Mouse (Mus musculus): ENCODE data around the gene Slc16a9.

The Slc16a9 gene

DNA sequence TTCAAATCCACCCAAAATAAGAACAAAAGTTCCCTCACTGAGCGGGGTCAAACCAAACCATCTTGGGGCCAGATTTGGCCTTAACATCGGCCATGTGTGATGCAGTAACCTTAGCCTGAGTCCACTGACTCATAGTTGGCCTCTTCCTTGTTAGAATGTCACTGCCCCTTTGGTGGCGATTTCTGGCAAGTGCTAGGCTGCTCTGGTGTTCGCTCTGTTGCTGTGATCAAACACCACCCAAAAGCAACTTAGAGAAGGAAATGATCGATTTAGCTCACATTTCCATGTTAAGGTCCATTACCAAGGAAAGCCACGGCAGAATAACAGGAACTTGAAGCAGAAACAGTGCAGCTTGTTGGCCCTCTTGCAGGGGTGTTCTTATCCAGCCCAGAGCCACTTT is 5.9 kb downstream of the Slc16a9 start:
- no peak for DNase-seq (ENCODE audit: low spot score)

DNA sequence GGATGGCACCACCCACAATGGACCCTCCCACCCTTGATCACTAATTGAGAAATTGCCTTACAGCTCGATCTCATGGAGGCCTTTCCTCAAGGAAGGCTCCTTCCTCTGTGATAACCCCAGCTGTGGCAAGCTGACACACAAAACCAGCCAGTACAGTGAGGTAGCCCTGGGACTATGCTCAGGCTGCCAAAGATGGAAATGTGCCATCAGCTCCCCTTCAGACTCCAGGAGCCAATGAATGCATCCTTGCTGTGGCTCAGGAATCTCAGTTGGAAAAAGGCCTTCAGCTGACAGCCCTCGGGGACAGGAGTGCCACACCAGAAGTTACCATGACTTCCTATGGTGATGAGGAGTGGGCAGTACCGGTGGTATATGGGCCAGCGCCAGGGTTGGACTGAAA is 9.8 kb downstream of the Slc16a9 start:
- no peak for DNase-seq (ENCODE audit: low spot score)

DNA sequence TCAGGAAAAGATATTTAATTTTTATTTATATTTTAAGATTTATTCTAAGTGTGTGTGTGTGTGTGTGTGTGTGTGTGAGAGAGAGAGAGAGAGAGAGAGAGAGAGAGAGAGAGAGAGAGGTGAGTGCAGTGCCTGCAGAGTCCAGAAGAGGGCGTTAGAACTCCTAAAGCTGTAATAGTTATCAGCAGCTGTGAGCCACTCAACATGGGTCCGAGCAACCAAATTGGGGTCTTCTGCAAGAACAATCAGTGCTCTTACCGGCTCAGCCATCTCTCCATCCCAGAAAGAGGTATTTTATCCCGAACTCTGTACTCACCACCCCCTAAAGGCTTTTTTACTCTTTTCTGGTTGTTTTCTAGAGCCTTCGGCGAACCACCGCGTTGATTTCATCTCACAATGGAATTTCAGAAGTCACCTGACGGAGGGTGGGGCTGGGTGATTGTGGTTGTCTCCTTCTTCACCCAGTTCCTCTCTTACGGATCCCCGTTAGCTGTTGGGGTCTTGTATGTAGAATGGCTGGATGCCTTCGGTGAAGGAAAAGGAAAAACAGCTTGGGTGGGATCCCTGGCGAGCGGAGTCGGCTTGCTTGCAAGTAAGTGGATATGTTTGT is 10.8 kb downstream of the Slc16a9 start:
- no peak for DNase-seq (ENCODE audit: low spot score)

DNA sequence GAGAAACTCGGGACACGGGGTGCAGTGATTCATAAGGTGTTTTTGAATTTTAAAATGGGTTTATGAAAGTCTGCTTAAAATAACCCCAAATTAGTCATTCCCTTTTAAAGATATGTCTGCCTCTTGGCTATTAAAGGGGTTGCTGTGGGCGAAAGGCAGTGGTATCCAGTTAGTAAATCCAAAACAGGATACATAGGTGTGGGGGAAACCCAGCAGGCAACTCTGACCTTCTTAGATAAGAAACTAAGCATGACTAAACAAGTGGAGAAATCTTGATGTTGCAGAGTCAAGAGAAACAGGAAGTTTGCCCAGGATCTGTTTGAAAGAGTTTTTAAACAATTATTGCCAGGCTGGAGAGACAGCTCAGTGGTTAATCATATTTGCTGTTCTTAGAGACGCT is 12.1 kb downstream of the Slc16a9 start:
- DNase-seq (ENCODE audit: low spot score), result no peak

DNA sequence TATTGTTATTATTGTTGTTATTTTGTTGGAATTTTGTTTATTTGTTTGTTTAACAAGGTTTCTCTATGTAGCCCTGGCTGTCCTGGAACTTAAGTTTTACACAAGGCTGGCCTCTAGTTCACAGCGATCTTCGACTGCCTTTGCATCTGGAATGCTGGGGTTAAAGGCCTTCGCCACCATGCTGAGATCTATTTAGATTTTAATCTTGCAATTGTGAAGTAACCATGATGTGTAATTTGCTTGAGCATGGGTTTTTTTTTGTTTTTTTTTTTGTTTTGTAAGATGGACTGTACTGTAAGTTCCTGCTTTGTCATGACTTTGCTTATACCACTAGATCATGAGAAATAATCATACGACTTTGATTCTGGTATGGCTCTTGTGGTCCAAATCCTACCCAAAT is 16.0 kb downstream of the Slc16a9 start:
- no peak for DNase-seq (ENCODE audit: low spot score)

DNA sequence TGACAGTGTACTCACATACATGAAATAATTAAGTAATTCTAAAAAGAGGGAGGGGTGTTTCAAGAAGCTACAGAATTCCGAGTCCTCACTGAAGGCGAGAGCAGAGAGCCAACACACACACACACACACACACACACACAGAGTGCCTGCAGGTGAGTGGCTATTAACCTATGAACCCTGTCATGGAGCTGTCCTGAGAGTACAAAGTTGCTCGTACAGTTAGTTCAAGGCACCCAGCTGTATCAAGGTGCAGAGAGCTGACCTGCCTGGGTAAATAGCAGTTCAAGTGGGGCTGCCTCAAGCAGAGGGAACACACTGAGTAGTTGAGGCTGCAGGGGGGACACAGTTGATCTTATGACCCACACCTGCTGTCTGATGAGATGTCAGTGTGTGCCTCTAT is 17.2 kb downstream of the Slc16a9 start:
- no peak for DNase-seq (ENCODE audit: low spot score)

DNA sequence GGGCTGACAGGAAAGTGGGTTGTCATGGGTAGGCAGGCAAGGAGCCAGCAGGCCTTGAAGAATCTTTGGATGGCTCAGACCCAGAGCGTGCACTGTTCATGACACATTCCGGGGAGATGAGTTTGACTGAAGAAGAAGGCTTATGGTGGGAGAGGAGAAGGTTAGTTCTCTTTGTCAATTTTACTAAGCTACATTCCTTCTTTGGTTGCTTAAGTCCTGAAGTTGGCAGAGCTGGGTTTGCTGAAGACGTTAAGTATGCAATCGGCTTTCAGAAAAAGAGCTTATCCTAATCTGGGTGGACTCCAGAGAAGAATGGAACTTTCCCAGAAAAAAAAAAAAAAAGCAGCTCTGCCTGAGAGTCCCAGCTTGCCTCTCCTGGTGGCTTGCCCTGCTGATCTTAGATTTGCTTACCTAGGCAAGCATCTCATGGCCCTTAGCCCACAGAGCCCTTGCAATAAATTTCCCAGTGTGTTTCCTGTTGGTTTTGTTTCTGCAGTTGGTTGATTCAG is 18.8 kb downstream of the Slc16a9 start:
- DNase-seq (ENCODE audit: low spot score), result no peak

DNA sequence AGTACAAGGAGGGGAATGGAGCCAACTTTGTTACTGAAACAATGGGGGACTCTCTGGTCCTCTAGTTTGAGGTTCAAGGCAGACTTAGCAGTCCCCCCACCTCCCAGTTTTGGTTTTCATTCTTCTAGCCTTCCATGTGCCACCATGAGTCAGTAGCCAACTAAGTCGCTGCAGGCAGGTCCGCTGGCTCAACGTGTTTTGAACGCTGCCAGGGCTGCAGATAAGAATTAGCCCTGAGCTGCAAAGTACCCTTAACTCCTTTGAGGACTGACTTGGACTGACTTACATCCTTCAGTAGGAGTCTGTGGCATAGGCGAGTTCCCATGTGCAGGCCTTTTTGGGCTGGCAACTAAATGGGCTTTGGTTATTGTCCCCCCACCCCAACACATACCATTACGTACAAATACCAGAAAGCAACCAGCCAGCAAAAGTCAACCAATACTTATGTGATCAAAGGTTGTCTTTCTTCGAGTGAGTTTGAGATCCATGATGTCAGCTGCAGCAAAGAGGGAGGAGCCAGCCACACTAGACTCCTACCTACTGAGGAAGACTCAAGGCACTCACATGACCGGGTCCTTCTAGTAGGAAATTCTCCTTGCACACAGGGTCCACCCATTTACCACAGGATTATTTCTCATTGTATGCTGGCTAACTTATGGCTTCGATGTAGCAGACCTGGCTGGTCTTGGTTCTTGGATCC is 19.6 kb downstream of the Slc16a9 start:
- DNase-seq (ENCODE audit: low spot score), result no peak

DNA sequence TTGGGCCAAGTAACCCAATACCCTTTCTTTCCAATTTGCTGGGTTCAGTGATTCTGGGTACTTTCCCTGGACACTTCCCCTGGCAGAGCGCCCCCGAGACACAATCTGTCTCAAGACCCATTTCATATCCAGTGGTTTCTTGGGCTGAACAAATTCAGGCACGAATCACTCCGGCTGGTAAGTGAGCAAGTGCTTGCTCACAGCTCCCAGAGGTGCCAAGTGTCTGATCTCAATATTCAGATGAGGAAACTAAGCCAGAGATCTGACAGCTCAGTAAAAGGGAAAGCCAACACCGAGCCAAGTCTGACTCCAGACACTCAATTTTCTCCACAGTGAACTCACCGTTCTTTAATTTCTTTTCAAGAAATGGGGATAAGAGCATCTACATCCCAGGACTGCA is 21.6 kb downstream of the Slc16a9 start:
- DNase-seq (ENCODE audit: low spot score), result no peak

DNA sequence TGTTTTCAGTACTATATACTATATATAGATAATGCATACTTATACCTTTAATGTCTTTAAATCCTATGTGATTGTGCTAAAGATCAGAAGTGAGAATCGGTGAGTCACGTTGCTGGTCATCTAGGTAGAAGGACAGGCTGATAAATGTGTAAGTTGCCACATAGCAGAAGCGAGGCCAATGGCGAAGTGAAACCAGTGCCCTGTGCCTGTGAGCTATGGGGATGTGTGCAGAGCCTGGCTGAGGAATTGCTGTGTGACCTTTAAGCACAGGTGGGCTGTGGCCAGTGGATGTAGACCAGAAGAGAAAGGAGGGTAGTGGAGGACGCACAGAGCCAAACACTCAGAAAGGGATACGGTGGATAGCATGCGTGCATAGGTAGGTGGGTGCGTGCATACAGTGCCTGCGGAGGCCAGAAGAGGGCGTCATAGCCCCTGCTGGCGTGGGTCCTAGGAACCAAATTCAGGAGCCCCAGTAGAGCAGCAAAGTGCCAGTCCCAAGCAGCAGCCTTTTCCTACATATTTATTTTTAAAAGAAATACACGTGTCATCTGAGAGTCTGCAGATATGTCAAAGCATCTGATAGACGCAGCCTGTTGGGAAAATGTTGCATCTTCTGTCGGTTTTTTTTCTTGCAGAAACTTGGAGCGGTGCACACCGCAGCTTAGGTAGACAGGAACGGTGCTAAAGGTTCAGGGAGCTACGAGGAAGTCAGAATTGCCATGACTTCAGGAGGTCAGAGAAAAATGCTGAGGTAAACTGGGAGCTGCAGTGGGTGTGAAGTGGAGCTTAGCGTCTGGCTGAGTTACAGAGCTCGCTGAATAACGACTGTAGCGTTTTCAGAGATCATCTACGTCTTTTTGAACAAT is 23.9 kb downstream of the Slc16a9 start:
- DNase-seq (ENCODE audit: low spot score), result no peak

DNA sequence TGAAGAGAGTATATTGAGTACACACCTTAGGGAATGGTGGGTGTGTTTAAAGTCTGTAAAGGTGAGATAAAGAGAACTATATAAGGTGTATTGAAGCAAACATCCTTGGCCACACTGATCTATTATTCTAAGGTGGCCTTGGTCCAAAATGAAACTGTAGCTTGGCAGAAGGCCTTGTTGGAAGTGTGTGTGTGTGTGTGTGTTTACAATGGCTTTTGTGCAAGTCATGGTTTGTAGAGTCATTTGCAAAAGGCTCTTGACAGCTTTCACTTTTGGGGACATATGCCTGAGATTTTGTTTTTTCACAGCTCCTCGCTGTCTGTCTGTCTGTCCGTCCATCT is 24.5 kb downstream of the Slc16a9 start:
- DNase-seq (ENCODE audit: low spot score), result no peak

DNA sequence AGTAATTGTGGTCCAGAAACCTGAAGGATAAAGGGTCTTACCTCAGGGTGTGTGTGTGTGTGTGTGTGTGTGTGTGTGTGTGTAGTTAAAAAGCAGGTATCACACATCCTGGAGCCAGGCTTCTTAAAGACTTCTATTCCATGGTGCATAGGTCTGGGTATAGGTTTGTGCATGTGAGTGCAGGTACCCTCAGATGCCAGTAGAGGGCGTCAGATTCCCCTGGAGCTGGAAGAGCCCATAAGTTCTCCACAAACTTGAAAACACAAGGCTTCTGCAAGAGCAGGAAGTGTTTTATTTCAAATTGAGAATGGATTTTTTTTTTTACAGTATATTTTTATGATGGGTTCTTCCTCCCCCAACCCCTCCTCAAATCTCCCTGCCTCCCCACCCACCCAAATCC is 31.8 kb downstream of the Slc16a9 start:
- no peak for DNase-seq (ENCODE audit: low spot score)

DNA sequence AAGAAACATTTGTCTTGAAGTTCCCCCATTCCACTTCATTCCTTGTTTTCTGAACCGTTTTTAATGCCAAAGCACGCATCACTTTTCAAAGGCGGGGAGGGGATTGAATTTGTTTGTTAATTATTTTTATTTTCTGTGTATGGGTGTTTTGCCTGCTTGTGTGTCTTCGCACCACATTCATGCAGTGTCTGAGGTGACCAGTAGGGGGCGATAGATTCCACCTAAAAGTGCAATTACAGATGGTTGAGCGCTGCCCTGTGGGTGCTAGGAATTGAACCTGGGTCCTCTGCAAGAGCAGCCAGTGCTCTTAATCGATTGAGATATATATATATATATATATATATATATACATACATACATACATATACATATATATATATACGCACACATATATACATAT is 34.4 kb downstream of the Slc16a9 start:
- DNase-seq (ENCODE audit: low spot score), result no peak

DNA sequence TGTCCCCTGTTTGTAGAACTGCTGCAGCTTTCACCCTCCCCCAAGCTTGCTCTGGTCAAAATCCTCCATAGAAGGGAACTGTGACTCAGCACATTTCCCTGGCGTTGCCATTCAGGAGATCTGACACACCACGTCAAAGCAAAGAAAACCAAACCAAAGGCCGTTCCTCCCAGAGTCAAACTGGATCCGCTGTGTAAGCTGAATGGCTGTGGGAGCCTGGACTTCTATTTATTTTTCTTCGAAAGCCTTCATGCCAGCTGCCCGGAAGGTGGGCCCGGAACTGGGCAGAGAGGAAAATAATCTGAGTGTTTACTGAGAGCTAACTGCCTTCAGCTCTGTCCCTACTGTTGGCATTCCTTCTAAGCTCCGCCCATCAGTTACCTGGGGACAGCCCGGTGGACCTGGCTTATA is 42.9 kb downstream of the Slc16a9 start:
- DNase-seq (ENCODE audit: low spot score), result peak; percentile 24

DNA sequence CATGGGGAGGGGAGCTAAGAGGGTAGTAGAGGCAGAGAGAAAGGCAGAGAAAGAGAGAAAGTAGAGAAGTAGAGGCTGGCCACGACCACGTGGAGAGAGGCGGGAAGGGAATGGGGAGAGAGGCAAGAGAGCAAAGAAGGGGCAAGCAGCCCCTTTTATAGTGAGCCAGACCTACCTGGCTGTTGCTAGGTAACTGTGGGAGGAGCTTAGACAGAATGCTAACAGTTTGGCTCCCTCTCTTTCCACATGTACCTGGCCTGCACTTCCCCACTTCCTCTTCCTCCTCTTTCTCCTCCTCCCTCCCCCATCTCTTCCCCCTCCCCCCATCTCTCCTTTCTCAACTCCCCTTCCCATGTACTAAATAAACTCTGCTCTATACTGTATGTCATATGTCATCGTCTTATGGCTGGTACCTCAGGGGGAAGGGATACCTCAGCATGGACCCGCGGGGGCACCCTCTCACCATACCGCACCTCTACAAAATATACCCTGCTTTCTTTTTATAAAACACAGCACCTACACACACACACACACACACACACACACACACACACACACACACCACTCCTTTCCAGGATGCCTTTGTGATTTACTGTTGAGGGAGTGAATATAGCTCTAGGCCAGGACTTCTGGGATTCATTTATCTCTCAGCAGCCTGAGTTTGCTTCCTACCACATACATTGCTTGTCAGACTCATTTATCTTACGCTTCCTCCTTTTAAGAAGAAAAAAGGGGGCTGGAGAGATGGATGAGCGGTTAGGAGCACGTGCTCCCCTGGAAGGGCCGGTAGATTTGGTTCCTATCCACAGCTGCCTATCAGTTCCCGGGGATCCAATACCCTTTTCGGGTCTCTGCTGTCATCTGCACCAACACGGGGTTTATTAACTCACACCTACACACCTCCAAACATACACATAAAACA is 43.8 kb downstream of the Slc16a9 start:
- DNase-seq (ENCODE audit: low spot score), result no peak

DNA sequence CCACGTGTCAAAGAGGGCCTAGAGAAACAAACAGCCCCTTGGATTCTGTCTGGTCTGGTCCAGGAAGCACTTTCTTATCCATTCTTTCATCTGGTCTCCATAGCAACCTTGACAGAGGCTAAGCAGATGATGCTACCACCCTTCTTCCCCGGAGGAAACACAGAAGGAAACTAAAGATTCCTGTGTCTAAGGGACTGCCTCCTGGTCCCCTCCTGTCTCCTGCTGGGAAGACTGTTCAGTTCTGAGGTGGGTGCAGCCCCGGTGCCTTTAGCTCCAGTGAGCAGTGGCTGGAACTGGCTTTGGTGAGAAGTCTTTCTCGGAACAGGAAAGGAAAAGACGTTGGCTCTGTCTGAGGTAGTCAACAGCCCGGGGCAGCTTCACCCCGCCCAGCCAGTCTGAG is 47.1 kb downstream of the Slc16a9 start:
- DNase-seq (ENCODE audit: low spot score), result no peak

DNA sequence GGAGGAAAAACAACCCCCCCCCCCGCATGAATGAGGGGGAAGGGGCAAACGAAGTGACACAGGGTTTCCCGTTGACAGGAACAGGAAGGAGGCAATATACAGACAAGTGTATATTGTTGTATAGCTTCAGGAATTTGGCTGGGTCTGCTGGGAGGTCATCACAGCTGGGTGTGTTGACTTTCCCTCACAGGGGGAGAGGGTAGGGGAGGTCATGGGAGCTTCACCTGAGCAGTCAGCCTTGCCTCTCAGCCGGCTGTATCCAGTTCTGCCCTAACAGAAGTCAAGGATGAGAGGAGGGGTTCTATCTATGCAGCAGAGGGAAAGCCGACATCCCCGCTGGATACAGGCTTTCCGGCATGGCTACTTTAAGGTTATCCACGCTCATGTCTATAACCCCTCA is 49.2 kb downstream of the Slc16a9 start:
- no peak for DNase-seq (ENCODE audit: low spot score)

DNA sequence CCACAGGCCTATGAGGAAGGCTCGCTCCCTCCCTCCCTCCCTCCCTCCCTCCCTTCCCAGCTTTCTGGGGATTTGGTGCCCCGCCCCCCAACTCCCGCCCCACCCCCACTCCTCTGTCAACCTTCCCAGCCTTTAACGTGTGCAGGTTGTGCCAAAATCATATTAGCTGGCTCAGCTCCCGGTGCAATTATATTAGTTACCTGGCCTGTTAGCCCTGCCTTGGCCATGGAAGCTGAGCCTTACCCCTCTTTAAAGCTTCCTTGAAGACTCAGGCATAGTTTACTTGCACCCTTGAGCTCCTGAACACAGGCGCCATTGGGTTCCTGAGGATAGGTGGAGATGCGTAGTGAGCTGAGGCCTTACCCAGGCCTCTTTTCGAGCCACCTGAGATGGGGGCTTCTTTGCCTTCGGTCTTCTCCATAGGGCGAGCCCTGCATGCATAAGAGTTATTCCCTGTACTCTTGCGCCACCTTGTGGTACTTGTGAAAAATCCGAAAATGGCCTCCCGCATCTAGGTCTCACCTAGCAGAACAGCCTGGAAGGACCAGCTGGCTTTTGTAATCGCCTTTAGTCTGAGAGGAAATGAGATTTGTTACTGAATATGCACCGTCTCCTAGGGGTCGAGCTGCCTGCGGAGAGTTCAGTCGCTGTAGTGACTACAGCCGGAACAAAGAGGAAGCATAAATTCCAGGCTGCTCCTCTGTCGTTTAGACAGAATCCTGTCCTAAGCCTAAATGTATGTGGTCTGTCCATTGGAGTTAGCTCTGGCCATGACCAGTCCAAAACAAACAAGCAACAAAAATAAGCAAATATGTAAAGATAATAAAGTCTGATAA is 51.8 kb downstream of the Slc16a9 start:
- DNase-seq (ENCODE audit: low spot score), result peak; percentile 65

DNA sequence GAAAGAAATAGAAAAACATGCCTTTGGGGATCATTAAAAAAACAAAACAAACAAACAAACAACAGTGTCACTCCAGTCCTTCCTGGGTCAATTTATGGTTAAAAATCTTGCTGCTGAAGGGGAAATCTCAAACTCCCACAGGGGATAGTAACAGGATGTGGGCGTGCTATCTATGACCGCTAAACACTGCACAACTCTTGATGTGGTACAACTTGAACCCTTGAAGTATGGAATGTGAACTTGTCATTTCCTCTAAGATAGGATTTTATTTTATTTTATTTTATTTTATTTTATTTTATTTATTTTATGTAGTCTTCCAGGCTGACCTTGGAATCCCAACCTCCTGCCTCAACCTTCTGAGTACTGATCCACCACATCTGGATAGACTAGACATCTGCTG is 54.2 kb downstream of the Slc16a9 start:
- DNase-seq (ENCODE audit: low spot score), result no peak

DNA sequence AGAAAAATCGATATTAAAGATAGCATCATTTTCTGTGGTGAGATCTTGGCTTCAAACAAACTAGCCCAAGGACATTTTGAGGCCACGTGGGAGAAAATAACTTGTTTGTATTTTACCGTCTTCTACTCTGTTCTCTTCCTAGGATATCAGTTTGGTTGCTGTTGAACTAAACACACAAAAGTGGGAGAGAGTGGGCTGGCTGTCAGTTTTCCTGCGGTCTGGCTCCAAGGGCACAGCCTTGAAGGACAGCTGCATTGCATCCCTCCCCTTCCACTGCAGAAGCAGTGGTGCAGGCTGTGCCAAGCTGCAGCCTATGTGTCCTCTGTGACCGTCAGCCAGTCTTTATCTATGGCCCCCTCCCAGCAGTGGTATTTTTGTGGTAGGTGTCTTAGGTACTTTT is 54.8 kb downstream of the Slc16a9 start:
- no peak for DNase-seq (ENCODE audit: low spot score)

DNA sequence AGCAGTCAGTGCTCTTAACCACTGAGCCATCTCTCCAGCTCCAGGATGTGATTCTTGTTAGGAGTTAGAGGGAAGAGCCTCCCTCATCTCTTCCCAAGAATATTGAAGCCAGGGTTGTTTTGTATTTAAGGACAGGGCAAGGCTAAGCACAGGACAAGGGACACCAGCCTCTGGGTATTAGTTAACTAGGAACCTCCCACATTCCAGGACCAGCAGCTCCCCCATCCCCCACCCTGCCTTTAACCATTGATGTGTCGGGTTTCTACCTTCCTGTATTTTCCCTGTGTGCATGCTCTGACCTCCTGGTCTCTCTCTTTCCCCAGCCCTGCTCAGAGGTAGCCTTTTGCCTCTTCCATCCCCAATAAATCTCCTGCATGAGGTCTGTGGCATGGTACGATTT is 56.3 kb downstream of the Slc16a9 start:
- DNase-seq (ENCODE audit: low spot score), result no peak

Measured in c-Kit-positive CD71-positive TER-119-positive erythroid progenitor cells, embryonic 14.5 days (primary cell).